Mouse (Mus musculus) ES-Bruce4 (cell line): ENCODE data around the gene Golim4. TPM values are rescaled to one million over a fixed set of nuclear protein-coding genes. Genes with fewer than 3 reads are reported as not detected.
A peak's percentile ranks its signal among the peaks of the same experiment; 100 is the strongest.

Experiments
- H3K27ac ChIP-seq: 2 replicates; pipeline ENCODE4 v1.5.1; 2012; ENCODE audit warnings: low read length, inconsistent platforms; ENCODE audit not compliant: insufficient read depth
- H3K27me3 ChIP-seq: 2 replicates; pipeline ENCODE4 v1.6.1; 2012; ENCODE audit warnings: mild to moderate bottlenecking, low read length, inconsistent platforms; ENCODE audit not compliant: control insufficient read depth, poor library complexity, insufficient read depth, severe bottlenecking
- H3K36me3 ChIP-seq: 2 replicates; pipeline ENCODE4 v1.6.1; 2012; ENCODE audit warnings: inconsistent platforms, mild to moderate bottlenecking, low read length, moderate library complexity; ENCODE audit not compliant: control insufficient read depth, poor library complexity, insufficient read depth, severe bottlenecking
- H3K4me1 ChIP-seq: one replicate; pipeline ENCODE4 v1.8.1; 2011; ENCODE audit warnings: low read length; ENCODE audit not compliant: control insufficient read depth, insufficient read depth
- H3K4me3 ChIP-seq: 2 replicates; pipeline ENCODE4 v1.5.1; 2011; ENCODE audit warnings: low read depth, mild to moderate bottlenecking, low read length
- H3K9ac ChIP-seq: 2 replicates; pipeline ENCODE4 v1.6.1; 2012; ENCODE audit warnings: low read depth, mild to moderate bottlenecking, inconsistent platforms; ENCODE audit not compliant: poor library complexity, severe bottlenecking
- H3K9me3 ChIP-seq: replicated peaks from 2 replicates; pipeline ENCODE4 v1.6.1; 2012; ENCODE audit warnings: mild to moderate bottlenecking, low read length, inconsistent platforms; ENCODE audit not compliant: control insufficient read depth, poor library complexity, insufficient read depth, severe bottlenecking
- CTCF ChIP-seq: IDR thresholded peaks from one replicate; pipeline ENCODE4 v1.8.1; 2011; ENCODE audit warnings: low read depth, low read length
- EP300 ChIP-seq: IDR thresholded peaks from 2 replicates; pipeline ENCODE4 v1.6.1; 2011; ENCODE audit warnings: low read depth, low read length; ENCODE audit not compliant: insufficient read depth
- POLR2A ChIP-seq: IDR thresholded peaks from one replicate; pipeline ENCODE4 v1.8.1; 2011; ENCODE audit warnings: low read length; ENCODE audit not compliant: insufficient read depth
- polyA plus RNA-seq: library from polyadenylated mRNA; stranded (reverse); fragments of >200 nt; gene quantifications from 2 replicates; pipeline ENCODE4 v1.2.4, GENCODE M21; 2011; ENCODE audit warnings: low read depth; ENCODE audit not compliant: missing spikeins, insufficient read depth, insufficient read length

The Golim4 gene
- polyA plus RNA-seq, 1 experiment = 17.3 TPM

DNA sequence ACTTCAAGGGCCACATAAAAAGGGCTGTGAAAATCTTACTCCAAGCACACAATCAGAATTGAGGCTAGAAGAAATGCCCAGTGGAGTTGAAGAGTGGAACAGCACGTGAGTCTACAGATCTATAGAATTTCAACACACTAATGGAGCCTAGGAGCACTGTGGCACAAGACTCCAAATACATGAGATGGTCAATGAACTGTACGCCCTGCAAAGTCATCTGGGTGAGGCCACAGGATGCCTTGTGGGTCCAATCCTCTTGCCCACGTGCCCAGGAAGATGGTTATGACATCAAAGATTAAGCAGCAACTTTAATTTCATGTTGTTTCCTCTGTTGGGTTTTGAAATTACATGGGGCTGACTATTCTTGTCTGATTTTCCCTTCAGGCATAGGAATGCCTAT is 30.4 kb downstream of the Golim4 start:
- H3K4me3 ChIP-seq = no peak overlapping the region
- H3K9me3 ChIP-seq = no peaks in the 10 kb centered on the region
- H3K27me3 ChIP-seq = no peaks in the 10 kb centered on the region; the same call in 1 of the 2 replicates
- no peaks in the 10 kb centered on the region for H3K4me1 ChIP-seq
- no peak overlapping the region for H3K27ac ChIP-seq
- TF ChIP-seq CTCF (no peak), POLR2A (no peak), EP300 (no peak)
- H3K36me3 ChIP-seq = no peaks in the 10 kb centered on the region
- no peak overlapping the region for H3K9ac ChIP-seq

DNA sequence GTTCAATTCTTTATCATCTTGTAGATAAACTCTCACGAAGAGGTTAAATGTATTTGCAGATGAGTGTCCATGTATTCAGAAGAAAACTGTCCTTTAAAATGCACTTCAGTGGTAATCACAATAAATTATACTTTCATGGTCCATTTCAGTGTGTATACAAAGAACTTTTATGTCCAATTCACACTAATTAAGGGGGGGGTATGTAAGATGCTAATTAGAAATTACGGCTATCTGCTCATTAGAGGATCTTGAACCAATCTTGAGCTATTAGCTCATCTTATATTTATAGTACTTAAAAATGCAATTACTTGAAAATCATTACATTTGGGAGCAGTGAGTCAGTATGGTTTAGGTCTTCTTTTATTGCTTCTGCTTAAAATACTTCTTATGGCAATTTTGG is 31.6 kb downstream of the Golim4 start:
- Histone ChIP-seq H3K4me3 (no peak overlapping the region), H3K9me3 (no peaks in the 10 kb centered on the region), H3K36me3 (no peaks in the 10 kb centered on the region), H3K27me3 (no peaks in the 10 kb centered on the region), H3K4me1 (no peaks in the 10 kb centered on the region), H3K27ac (no peak overlapping the region), H3K9ac (no peak overlapping the region)
- TF ChIP-seq CTCF (no peak), POLR2A (no peak), EP300 (no peak)

DNA sequence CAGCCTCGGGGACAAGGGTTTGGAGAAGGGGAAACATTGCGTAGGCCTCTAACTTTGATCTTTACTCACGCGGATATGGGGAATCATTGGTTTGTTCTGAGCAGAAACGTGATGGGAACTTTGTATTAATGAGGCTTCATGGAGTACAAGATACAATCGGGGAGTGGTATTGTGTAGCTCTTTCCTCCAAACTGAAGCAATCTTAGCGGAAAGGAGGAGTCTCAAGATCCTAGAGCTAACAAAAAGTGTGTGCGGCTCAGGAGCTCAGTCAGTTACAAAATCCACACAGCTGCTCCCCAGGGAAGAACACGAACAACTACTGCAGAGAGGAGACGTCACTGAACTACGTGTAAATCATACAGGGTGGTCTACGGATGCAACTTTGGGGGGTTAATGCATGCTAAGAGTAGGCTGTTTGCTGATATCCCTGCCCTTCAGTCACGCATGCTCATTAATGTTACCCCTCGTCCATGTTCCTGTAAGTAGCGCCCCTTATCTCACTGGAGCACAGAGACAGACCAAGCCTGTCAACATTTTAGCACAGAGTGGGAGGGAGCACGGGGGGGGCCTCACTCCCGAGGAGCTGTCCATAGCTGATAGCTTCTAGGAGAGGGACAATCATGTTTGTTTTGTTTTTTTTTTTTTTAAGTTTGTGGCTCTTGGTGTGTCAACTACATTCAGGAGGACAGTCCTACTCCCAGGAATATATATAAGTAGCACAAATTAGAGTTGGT is 38.8 kb downstream of the Golim4 start:
- Histone ChIP-seq H3K27me3 (no peaks in the 10 kb centered on the region), H3K4me1 (no peaks in the 10 kb centered on the region), H3K27ac (no peak overlapping the region), H3K9ac (no peak overlapping the region), H3K36me3 (no peaks in the 10 kb centered on the region), H3K9me3 (no peaks in the 10 kb centered on the region), H3K4me3 (no peak overlapping the region)
- no peak for TF ChIP-seq POLR2A

DNA sequence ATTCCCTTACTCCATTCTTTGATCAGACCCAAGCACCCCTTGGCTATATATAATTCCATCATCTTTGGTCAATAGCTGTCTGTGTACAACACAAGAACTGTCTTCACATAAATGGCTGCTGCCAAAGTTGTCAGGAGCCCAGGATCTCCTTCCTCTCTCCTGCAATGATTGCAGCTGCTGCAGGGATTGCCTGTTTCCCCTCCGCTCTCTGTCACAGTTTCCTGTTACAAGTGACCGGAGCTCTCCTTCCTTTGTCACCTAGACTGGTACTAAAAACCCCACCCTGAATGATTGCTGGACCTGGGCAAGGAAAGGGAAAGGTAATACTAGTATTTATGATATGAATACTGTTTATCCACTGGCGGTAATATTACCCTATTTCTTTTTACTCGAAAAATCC is 44.0 kb downstream of the Golim4 start:
- H3K9ac ChIP-seq = no peak overlapping the region
- H3K9me3 ChIP-seq = no peaks in the 10 kb centered on the region
- no peak for TF ChIP-seq EP300
- no peak for TF ChIP-seq CTCF
- no peak for TF ChIP-seq POLR2A
- H3K27me3 ChIP-seq = no peaks in the 10 kb centered on the region
- H3K27ac ChIP-seq = no peak overlapping the region
- H3K4me1 ChIP-seq = no peaks in the 10 kb centered on the region
- no peaks in the 10 kb centered on the region for H3K36me3 ChIP-seq
- no peak overlapping the region for H3K4me3 ChIP-seq

DNA sequence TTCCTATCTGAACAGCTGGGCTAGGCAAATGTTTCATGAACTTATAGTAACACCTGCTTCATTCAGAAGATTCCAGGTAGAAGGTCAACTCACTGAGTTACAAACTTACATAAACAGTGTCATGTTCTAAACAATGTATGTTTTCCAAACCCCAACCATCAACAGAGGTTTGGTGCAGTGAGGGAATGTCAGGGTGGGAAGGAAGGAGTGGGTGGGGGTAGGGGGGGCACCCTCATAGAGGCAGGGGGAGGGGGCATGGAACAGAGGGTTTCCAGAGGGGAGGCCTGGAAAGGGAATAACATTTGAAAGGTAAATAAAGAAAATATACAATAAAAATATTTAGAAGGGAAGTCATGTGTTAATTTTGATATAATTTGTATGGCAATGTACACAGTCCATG is 46.0 kb downstream of the Golim4 start:
- H3K9me3 ChIP-seq = no peaks in the 10 kb centered on the region
- H3K27me3 ChIP-seq = no peaks in the 10 kb centered on the region
- TF ChIP-seq POLR2A (no peak), EP300 (no peak), CTCF (no peak)
- no peak overlapping the region for H3K27ac ChIP-seq
- H3K4me1 ChIP-seq = no peaks in the 10 kb centered on the region
- H3K4me3 ChIP-seq = no peak overlapping the region
- no peak overlapping the region for H3K9ac ChIP-seq
- no peaks in the 10 kb centered on the region for H3K36me3 ChIP-seq

DNA sequence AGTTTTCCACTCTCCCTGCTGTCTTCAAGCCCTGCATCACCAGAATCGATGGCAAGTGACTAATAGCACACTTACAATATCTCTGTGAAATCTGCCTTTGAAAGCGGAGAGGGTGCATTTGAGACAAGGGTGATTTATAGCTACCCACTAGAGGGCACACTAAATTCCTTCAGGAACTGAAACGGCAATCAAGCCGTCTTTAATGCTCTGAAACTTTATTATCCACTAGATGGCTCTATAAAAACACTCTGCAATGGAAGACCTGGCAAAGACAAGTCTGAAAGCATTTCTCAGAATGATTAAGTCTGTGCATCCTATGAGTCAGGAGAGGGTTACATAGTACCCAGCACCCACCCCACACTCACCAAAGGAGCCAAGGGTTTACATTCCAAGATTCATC is 46.5 kb downstream of the Golim4 start:
- TF ChIP-seq CTCF (peak; percentile 9), EP300 (no peak)
- no peak overlapping the region for H3K4me3 ChIP-seq
- H3K36me3 ChIP-seq = no peaks in the 10 kb centered on the region
- H3K27me3 ChIP-seq = no peaks in the 10 kb centered on the region
- H3K4me1 ChIP-seq = no peaks in the 10 kb centered on the region
- H3K9me3 ChIP-seq = no peaks in the 10 kb centered on the region
- H3K27ac ChIP-seq = no peak overlapping the region
- no peak overlapping the region for H3K9ac ChIP-seq
